Mouse (Mus musculus): Measurements from ENCODE around the gene Tmem256.

GRCm38 (mm10) chr11:69880853-69881603 is 42.7 kb downstream of the Tmem256 start, which contains the start of gene Kctd11:
- TF ChIP-seq CTCF (IDR thresholded peaks at IDR 0.05; ENCODE audit: low read depth): peak; percentile 59
- no peak for TF ChIP-seq EP300 (IDR thresholded peaks at IDR 0.05; ENCODE audit: low read depth)

Measured in liver, embryonic 14.5 days (tissue).